Mouse (Mus musculus) heart, postnatal 4 days (tissue): ENCODE results near the gene Rpl36al. TPM values are rescaled to one million over a fixed set of nuclear protein-coding genes. Genes with fewer than 3 reads are reported as not detected.

Source experiments
- DNase-seq: peaks from one replicate; pipeline ENCODE4 v3.0.0; 2021
- microRNA-seq, 2 experiments: library from miRNA; unstranded; fragments of <30 nt; microRNA quantifications; one replicate each; pipeline ENCODE4 v1.2.0; 2021 to 2022
- total RNA-seq, 2 experiments: library from RNA; stranded (reverse); gene quantifications; 2 replicates each; pipeline ENCODE4 v1.2.3; 2021

The Rpl36al gene
- total RNA-seq, 2 experiments from 2014 or later: 310 to 323 TPM

DNA sequence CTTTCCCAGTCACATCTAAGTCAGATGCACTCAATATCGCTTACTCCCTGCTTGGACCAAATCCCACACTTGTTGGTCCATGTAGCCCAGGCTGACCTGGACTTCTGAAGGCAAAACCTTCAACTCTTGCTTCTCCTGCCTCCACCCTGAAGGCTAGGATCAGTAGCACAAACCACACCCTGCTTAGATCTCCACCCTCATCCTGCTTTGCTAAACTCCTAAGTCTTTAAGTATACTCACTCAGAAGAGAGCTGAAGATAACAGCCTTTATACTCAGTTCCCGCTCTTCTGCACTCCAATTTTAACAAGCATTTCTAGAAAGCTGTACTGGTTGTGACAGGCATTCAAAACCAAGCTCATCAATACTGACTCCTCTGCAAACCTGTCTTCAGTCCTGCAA, 26.8 kb downstream of the Rpl36al start:
- no peak for DNase-seq

DNA sequence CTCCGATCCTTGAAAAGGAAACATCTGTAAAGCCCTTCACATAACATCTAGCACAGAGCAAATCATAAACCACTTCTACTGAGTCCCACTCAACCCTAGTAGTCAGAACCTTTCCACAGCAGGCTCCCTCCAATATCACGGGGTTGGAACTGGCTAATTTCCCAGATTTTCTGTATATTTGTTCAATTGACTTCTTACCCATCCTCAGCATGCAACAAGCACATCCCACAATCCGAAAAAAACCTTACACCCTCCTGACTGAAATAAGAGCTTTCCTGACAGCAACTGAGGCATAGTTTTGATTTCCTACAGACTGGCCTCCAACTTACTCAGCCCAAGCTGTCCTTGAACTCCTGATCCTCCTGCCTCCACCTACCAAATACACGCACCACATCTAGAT, 27.4 kb downstream of the Rpl36al start:
- DNase-seq: no peak

DNA sequence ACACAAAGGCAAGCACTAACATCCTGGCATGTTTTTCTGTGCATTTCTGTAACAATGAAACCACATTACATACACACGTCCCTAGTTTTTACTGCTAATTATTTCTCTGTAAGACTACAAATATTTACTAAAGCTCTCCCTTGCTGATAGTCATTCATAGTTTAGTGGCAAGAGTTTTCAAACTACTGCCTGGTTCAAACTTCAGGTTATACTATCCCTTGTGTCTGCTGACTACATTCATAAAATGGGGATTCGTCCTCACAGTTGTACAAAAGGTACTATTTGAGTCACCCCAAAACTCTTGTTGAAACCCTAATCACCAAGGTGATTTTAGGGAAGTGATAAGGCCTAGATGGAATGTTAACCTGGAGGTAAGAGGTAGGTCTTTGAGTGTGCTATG, 28.0 kb downstream of the Rpl36al start:
- DNase-seq: no peak

DNA sequence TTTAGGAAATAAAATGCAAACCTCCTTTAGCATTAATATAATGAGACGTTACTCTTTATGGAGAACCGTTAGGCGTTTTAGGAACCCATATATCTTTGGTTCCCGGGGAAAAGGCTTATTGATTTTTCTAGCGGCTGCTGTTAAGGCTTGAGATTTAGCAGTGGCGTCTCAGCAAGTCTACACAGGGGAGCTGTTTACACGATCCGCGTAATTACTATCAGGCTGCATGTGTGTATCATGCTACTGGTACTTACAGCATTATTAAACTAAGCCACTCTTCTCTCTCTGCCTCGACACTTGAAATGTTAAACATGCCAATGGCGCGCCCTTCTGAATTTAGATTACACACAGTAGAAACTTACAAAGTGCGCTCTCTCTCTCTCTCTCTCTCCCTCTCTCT, 33.8 kb downstream of the Rpl36al start:
- no peak for DNase-seq

DNA sequence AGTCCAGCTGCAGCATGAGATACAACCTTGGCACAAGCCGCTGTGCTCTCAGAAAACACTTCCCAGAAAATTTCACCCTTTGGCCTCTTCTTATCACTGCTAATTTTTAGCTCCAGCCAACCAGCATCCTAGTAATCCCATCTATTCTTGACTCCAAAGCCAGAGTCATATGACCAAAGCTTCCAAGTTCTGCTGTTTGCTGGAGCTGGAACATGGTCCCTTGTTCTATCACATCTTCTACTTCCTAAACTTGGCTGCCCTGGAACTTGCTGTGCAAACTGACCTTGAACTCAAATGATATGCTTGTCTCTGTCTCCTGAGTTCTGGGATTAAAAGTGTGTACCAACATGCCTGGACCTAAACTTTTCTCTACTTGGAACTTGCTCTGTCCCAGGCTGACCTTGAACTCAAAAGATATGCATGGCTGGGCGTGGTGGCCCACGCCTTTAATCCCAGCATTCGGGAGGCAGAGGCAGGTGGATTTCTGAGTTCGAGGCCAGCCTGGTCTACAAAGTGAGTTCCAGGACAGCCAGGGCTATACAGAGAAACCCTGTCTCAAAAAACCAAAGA, 36.6 kb downstream of the Rpl36al start:
- no peak for DNase-seq

DNA sequence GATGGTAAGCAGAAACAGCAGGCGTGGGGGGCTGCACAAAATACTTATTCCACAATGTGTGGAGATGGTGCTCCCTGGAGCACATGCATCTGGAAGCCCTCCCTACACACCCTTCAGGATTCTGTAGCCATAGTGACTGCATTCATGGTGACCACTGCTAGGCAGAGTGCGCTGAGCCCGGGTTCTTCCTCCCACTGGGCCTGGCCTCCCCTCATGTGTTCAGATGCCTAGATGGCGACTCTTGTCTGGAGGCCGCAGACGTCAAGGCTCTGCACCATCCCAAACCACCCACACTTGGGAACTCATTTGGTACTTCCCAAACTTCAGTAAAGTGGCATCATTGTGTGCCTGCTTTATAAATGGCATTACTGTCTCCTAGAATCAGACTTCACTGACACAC, 40.4 kb downstream of the Rpl36al start:
- no peak for DNase-seq

DNA sequence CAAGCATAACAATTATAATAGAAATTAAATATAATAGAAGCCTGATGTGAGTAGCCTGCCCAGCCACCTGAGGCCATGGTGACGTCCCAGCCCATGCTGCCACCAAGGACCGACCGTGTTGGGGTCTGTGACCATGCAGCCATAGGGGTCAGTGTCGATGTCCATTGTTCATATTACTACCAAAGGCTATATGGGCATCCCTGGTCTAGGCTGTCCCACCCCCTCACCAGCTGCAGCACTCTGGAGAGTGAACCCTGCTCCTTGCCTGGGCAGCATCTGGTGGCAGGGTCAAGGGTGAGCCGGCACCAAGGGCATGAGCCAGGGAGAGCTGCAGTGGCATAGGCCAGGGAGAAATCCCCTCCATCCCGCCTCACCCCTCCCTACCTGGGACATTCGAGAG, 44.0 kb downstream of the Rpl36al start:
- no peak for DNase-seq

DNA sequence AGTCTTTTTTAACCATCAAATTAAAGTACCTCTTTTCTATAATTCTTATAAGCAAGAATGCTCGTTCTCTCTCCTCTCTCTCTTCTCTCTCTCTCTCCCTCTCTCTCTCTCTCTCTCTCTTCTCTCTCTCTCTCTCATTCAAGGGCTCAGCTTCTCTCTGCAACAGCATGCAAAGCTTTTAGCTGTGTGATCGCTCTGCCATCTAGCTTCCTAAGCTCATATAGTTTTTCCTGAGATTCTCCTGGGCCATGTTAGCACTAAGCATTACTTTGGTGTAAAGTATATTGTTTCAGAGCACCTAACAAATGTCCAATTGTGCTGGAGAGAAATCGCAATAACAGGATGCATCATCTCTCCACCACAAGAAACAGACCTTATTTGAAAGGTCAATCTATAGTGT, 44.7 kb downstream of the Rpl36al start:
- DNase-seq: no peak

Small RNA genes lying within 50 kb of the gene (microRNA-seq; reads per million reads assigned to microRNA genes)
- gene Gm47287 (0 reads per million in 2 experiments), gene Gm47295 (1.0 to 3.5 reads per million in 2 experiments)

Other genes with a start within 250 kb of the Rpl36al start
- gene Rps29, start 24.9 kb downstream of the Rpl36al start, total RNA-seq: 1,000 to 10,000 TPM; 1,738 to 1,783 TPM
- 1 to 10 TPM; 4.1 to 5.2 TPM for gene Lrr1, start 15.3 kb downstream of the Rpl36al start, total RNA-seq
- gene Mgat2, start 74 bp upstream of the Rpl36al start, total RNA-seq: 10 to 100 TPM; 34.3 to 35.1 TPM
- 10 to 100 TPM in 1 of 2 experiments, 1 to 10 TPM in 1; 8.1 to 10.4 TPM for gene Gm49383, start 13.0 kb upstream of the Rpl36al start, total RNA-seq
- 1 to 10 TPM; 1.9 to 2.4 TPM for gene Dnaaf2, start 14.3 kb upstream of the Rpl36al start, total RNA-seq
- gene Gm49384, start 20.2 kb upstream of the Rpl36al start, total RNA-seq: 1 to 10 TPM; 8.4 to 10.0 TPM
- 10 to 100 TPM in 1 of 2 experiments, 1 to 10 TPM in 1; 9.4 to 10.0 TPM for gene Pole2, start 44.1 kb upstream of the Rpl36al start, total RNA-seq
- 10 to 100 TPM; 10.8 to 11.3 TPM for gene Klhdc1, start 57.1 kb upstream of the Rpl36al start, total RNA-seq
- 100 to 1,000 TPM in 1 of 2 experiments, 10 to 100 TPM in 1; 99.3 to 107 TPM for gene Klhdc2, start 112.6 kb upstream of the Rpl36al start, total RNA-seq
- 10 to 100 TPM; 31.9 to 33.2 TPM for gene Nemf, start 173.1 kb upstream of the Rpl36al start, total RNA-seq
- gene Arf6, start 188.1 kb upstream of the Rpl36al start, total RNA-seq: 100 to 1,000 TPM; 103 to 104 TPM
- gene Gm9887, start 188.4 kb upstream of the Rpl36al start, total RNA-seq: under 1 TPM; 0.48 to 0.77 TPM